Mouse (Mus musculus) liver, embryonic 16.5 days (tissue): ENCODE measurements at regions not wholly inside any gene's neighbourhood (a gene's known extent, or its start where the extent isn't known, plus 50 kb on each side); places are given as distances from the start of the nearest gene placed in this dataset.

Source experiments
- ATAC-seq: fragments of 200-750 bp; cut with Nextera tagmentation; 2 replicates; pipeline ENCODE4 v1.8.0; 2017; ENCODE audit warnings: low read depth, mild to moderate bottlenecking, moderate number of reproducible peaks, moderate library complexity
- H3K27ac ChIP-seq: fragments of 300-500 bp; sonication (generic); 2 replicates; pipeline ENCODE4 v1.5.1; 2014; ENCODE audit warnings: mild to moderate bottlenecking, low read length
- H3K27me3 ChIP-seq: fragments of 300-500 bp; sonication (generic); 2 replicates; pipeline ENCODE4 v1.6.1; 2014; ENCODE audit warnings: low read depth, low read length, mixed read lengths; ENCODE audit not compliant: control insufficient read depth, insufficient read depth
- H3K36me3 ChIP-seq: fragments of 300-500 bp; sonication (generic); 2 replicates; pipeline ENCODE4 v1.6.1; 2014; ENCODE audit warnings: mild to moderate bottlenecking; ENCODE audit not compliant: control insufficient read depth, insufficient read depth
- H3K4me1 ChIP-seq: fragments of 300-500 bp; sonication (generic); 2 replicates; pipeline ENCODE4 v1.6.1; 2014; ENCODE audit warnings: low read depth, low read length, mixed read lengths; ENCODE audit not compliant: control insufficient read depth
- H3K4me2 ChIP-seq: fragments of 300-500 bp; sonication (generic); 2 replicates; pipeline ENCODE4 v1.6.1; 2014; ENCODE audit warnings: low read depth, low read length, mixed read lengths
- H3K4me3 ChIP-seq: fragments of 300-500 bp; sonication (generic); 2 replicates; pipeline ENCODE4 v1.5.1; 2014; ENCODE audit warnings: low read depth, mild to moderate bottlenecking, low read length
- H3K9ac ChIP-seq: fragments of 300-500 bp; sonication (generic); 2 replicates; pipeline ENCODE4 v1.6.1; 2014; ENCODE audit warnings: low read depth, low read length
- H3K9me3 ChIP-seq: fragments of 300-500 bp; sonication (generic); replicated peaks from 2 replicates; pipeline ENCODE4 v1.6.1; 2016; ENCODE audit warnings: low read length; ENCODE audit not compliant: control insufficient read depth
- WGBS: fragments of 180-500 bp; shearing (Covaris S2); extraction: QIAGEN DNeasy Blood & Tissue Kit; methylation state at CpG from one replicate; pipeline ENCODE4 v1.1.7; 2014; ENCODE audit not compliant: insufficient replicate concordance; 5-methylcytosine and 5-hydroxymethylcytosine counted together

DNA sequence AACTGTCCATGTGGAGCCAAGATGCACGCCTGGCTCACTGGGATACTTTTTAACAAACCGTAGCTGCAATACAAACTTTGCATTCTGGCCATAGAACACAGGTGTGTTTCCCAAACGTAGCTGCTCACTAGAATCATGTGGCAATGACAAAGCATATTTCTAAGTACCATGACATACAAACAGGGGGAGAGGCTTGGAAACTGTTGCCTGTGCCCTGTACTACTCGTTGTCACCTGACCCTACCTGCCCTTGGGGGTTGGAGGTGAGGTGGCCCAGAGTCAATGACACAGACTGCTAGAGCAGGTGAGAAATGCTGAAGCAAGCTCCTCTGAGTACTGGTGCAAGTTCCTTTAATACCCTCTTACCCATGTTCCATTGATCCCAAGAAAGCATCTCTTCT, 64.3 kb upstream of the Map4k3 start:
- ATAC-seq = no peak
- no peak overlapping the region for H3K4me2 ChIP-seq
- WGBS = 44% methylated on average over 4 of the region's 4 CpGs

DNA sequence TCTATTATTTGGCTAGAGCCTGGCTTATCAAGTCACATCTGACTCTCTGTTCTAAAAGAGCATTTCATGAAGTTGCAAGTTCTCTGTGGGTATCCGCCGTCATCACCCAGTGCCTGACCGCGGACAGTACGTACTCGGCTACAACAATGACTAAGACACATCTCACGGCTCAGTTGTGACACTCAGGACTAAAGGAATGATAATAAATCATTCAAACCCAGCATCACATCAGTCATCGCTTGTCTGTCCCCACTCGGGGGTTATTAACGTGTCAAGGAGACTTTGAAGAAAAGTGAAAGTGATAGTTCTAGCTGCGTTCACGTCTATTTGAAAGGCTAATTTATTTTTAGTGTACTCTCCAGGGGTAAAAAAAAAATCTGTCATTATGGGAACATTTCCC, 61.4 kb upstream of the Map4k3 start:
- H3K9ac ChIP-seq = no peak overlapping the region
- no peaks in the 10 kb centered on the region for H3K27me3 ChIP-seq
- H3K4me2 ChIP-seq = no peak overlapping the region
- no peaks in the 10 kb centered on the region; the same call in none of the 2 replicates for H3K4me1 ChIP-seq
- no peak overlapping the region for H3K27ac ChIP-seq
- H3K36me3 ChIP-seq = no peaks in the 10 kb centered on the region
- no peaks in the 10 kb centered on the region for H3K9me3 ChIP-seq
- ATAC-seq = no peak
- H3K4me3 ChIP-seq = no peak overlapping the region
- WGBS = 67% methylated on average over 12 of the region's 12 CpGs

More for the DNA sequence above, 64.3 kb upstream of the Map4k3 start:
- Histone ChIP-seq H3K27ac (no peak overlapping the region), H3K27me3 (no peaks in the 10 kb centered on the region), H3K9me3 (no peaks in the 10 kb centered on the region), H3K4me3 (no peak overlapping the region), H3K9ac (no peak overlapping the region), H3K36me3 (no peaks in the 10 kb centered on the region), H3K4me1 (no peaks in the 10 kb centered on the region)

GRCm38 (mm10) chr17:80789000-80789399, 60.7 kb upstream of the Map4k3 start:
- H3K4me2 ChIP-seq = no peak overlapping the region
- no peak overlapping the region for H3K9ac ChIP-seq
- H3K9me3 ChIP-seq = no peaks in the 10 kb centered on the region
- no peak overlapping the region for H3K4me3 ChIP-seq
- H3K27me3 ChIP-seq = no peaks in the 10 kb centered on the region
- H3K36me3 ChIP-seq = no peaks in the 10 kb centered on the region
- no peak overlapping the region for H3K27ac ChIP-seq
- WGBS = 56% methylated on average over 3 of the region's 3 CpGs
- H3K4me1 ChIP-seq = no peaks in the 10 kb centered on the region; the same call in none of the 2 replicates
- ATAC-seq = no peak

DNA sequence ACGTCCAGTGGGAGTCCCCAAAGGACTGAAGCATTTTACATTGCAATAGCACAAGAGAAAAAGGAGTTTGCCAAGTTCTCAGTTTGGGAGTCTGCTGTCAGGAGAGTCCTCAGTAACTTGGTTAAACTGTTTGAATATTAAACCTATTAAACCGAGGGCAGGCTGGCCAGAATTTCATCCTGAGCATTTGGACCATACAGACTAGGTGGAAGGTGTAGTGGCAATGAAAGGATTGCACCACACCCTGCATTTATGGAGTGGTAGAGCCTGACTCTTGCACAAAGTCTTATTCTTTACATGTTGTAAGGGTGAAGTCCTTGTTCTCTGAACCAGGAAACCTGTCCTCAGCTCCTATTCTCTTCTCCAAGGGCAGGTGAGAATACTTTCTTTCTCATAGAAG, 58.6 kb upstream of the Map4k3 start:
- Histone ChIP-seq H3K4me3 (no peak overlapping the region), H3K36me3 (no peaks in the 10 kb centered on the region), H3K9ac (no peak overlapping the region), H3K9me3 (no peaks in the 10 kb centered on the region), H3K27me3 (no peaks in the 10 kb centered on the region), H3K4me2 (no peak overlapping the region), H3K4me1 (no peaks in the 10 kb centered on the region; the same call in none of the 2 replicates), H3K27ac (peak overlapping the region; percentile 74)
- ATAC-seq = peak; percentile 82
- 42% methylated on average over 2 of the region's 2 CpGs for WGBS

DNA sequence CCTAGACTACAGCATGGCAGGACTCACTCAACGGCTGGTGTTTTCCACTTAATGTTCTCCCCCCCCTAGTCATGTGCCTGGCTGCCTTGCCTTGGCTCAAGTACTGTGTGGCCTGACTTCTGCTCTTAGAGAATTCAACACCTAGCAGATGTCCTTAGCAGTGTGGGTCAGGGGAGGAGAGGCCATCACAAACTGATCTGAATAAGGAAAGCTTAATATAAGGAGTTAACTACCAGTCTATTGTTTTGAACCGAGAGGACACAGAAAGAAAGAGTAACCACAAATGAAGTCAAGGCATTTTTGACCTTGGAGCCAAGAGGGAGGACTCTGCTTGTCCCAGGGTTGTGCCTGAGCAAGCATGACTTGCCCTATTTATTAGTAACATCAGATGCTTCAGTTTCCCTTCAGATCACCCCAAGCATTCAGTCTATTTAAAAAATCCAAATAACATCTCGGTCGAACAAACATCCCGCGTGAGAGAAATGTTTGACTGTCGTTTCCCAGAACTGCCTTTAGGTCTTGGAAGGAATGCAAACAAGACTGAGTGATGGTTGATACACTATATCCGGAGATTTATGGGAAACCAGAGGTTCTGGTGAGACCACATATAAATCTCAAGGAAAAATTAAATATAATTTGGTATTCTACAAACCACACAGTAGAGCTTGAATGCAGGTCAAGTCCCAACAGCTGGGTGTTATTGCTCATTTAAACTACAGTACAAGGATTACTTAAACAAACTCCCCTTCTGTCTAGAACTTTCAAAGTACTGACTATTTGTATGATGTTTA, 58.0 kb upstream of the Map4k3 start:
- Histone ChIP-seq H3K9me3 (no peaks in the 10 kb centered on the region), H3K36me3 (no peaks in the 10 kb centered on the region), H3K9ac (no peak overlapping the region), H3K27ac (peak overlapping the region; percentile 74), H3K27me3 (no peaks in the 10 kb centered on the region), H3K4me3 (no peak overlapping the region), H3K4me2 (no peak overlapping the region), H3K4me1 (no peaks in the 10 kb centered on the region; the same call in none of the 2 replicates)
- ATAC-seq = no peak
- WGBS = 54% methylated on average over 8 of the region's 8 CpGs

GRCm38 (mm10) chr17:80785476-80785875, 57.2 kb upstream of the Map4k3 start:
- H3K9ac ChIP-seq = no peak overlapping the region
- H3K36me3 ChIP-seq = no peaks in the 10 kb centered on the region
- 64% methylated on average over 8 of the region's 8 CpGs for WGBS
- no peaks in the 10 kb centered on the region for H3K27me3 ChIP-seq
- no peak for ATAC-seq
- H3K4me3 ChIP-seq = no peak overlapping the region
- H3K9me3 ChIP-seq = no peaks in the 10 kb centered on the region
- peak overlapping the region; percentile 74 for H3K27ac ChIP-seq
- no peak overlapping the region for H3K4me2 ChIP-seq
- H3K4me1 ChIP-seq = no peaks in the 10 kb centered on the region; the same call in none of the 2 replicates

DNA sequence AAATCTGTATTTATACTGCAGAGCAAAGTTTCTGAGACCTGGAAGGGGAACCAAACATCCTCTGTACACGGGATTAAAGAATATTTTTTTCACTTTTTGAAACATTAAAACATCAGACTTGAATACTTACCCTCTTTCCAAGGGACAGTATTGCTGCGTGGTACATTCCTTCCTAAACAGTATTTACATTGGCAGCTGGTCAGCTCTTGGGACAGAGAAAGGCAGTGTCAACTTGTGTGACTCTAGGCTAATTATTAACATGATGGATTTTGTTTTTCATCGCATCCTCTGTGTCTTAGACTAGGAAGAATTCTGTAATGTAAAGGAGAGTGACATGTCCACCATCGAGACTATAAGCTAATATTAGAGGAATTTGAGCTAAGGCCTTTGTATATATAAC, 56.8 kb upstream of the Map4k3 start:
- H3K4me2 ChIP-seq = no peak overlapping the region
- peak overlapping the region; percentile 74 for H3K27ac ChIP-seq
- no peaks in the 10 kb centered on the region for H3K36me3 ChIP-seq

GRCm38 (mm10) chr17:80782233-80782632, 53.9 kb upstream of the Map4k3 start:
- no peaks in the 10 kb centered on the region for H3K9me3 ChIP-seq
- no peak overlapping the region for H3K4me2 ChIP-seq
- no peak overlapping the region for H3K27ac ChIP-seq
- no peak overlapping the region for H3K4me3 ChIP-seq
- no peak for ATAC-seq
- H3K36me3 ChIP-seq = no peaks in the 10 kb centered on the region
- 27% methylated on average over 1 of the region's 1 CpGs for WGBS
- no peak overlapping the region for H3K9ac ChIP-seq
- no peaks in the 10 kb centered on the region; the same call in none of the 2 replicates for H3K4me1 ChIP-seq
- H3K27me3 ChIP-seq = no peaks in the 10 kb centered on the region

More for the DNA sequence above, 56.8 kb upstream of the Map4k3 start:
- 37% methylated on average over 4 of the region's 4 CpGs for WGBS
- ATAC-seq = peak; percentile 68
- H3K9me3 ChIP-seq = no peaks in the 10 kb centered on the region
- H3K9ac ChIP-seq = no peak overlapping the region
- no peaks in the 10 kb centered on the region; the same call in none of the 2 replicates for H3K4me1 ChIP-seq
- H3K27me3 ChIP-seq = no peaks in the 10 kb centered on the region
- no peak overlapping the region for H3K4me3 ChIP-seq

DNA sequence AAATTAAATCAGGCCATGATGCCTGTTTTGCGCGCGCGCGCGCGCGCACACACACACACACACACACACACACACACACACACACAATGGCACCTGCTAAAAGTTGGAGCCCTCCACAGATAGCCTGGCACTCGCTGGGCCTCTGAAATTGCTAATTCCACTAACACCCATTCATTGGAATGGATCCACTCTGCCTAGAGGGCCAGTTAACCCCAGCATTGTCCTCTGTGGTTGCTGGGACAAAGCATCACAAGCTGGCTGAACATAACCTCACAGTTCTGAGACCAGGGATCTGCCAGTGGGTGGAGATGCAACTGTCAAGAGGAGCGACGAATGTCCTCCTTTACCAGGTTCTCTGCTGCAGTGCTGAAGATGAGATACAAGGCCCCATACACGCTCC, 53.3 kb upstream of the Map4k3 start:
- no peaks in the 10 kb centered on the region for H3K27me3 ChIP-seq
- H3K4me3 ChIP-seq = no peak overlapping the region
- no peak overlapping the region for H3K4me2 ChIP-seq
- no peaks in the 10 kb centered on the region for H3K36me3 ChIP-seq
- no peaks in the 10 kb centered on the region; the same call in none of the 2 replicates for H3K4me1 ChIP-seq
- H3K9ac ChIP-seq = no peak overlapping the region
- H3K9me3 ChIP-seq = no peaks in the 10 kb centered on the region
- no peak overlapping the region for H3K27ac ChIP-seq
- ATAC-seq = no peak
- 86% methylated on average over 12 of the region's 12 CpGs for WGBS
